Mouse (Mus musculus): ENCODE data around the gene Fam208a. TPM values are rescaled to one million over a fixed set of nuclear protein-coding genes. Genes with fewer than 3 reads are reported as not detected.
A peak's percentile ranks its signal among the peaks of the same experiment; 100 is the strongest.

Gene Fam208a
- 13.7 and 14.6 TPM in 2 replicates for polyA plus RNA-seq (2014; fragmentation: Nextera tagmentation; extraction: Ambion mirVana)

DNA sequence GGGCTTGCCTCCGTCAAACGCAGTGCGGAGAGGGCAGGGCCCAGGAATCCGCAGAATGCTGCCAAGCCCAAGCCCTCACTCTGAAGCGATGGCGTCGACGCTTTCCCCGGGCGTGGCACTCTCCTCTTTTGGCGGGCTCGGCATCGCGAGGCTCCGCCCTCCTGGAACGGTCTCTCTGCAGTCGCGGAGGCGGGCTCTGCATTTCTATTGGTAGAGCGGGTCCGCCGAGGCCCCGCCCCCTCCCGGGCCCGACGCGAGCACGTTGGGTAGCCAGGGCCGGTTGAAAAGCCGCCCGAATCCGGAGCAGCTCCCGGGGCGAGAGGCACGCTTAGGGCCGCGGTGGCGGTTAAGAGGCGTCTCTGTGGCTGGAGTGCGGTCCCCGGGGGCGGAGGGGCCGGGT lies at the start of gene Fam208a:
Gene Fam208a (plus strand): TSS at position 262 of the 400 bp plus-strand sequence.
- WGBS: under 1% methylated on average over 43 of the region's 43 CpGs
- peak; percentile 95 for DNase-seq
- Histone ChIP-seq H3K9ac (peak within 1 kb of the TSS; percentile 91), H3K4me2 (peak within 1 kb of the TSS; percentile 91), H3K36me3 (ENCODE audit: insufficient read depth) (peaks cover 15% of the 10 kb centered on the region; the same call in 1 of the 2 replicates), H3K4me1 (ENCODE audit: insufficient read depth) (no peaks in the 10 kb centered on the region), H3K4me3 (ENCODE audit: low read depth, low read length) (peak within 1 kb of the TSS; percentile 69), H3K9me3 (ENCODE audit: low read depth, low read length) (peaks cover 20% of the 10 kb centered on the region), H3K27me3 (ENCODE audit: insufficient read depth, low read length) (no peaks in the 10 kb centered on the region), H3K27ac (ENCODE audit: low read depth) (peak within 1 kb of the TSS; percentile 100)
- ATAC-seq (ENCODE audit: insufficient read depth): peak; percentile 96
- TF ChIP-seq CTCF (IDR thresholded peaks at IDR 0.05; ENCODE audit: low read depth): no peak

DNA sequence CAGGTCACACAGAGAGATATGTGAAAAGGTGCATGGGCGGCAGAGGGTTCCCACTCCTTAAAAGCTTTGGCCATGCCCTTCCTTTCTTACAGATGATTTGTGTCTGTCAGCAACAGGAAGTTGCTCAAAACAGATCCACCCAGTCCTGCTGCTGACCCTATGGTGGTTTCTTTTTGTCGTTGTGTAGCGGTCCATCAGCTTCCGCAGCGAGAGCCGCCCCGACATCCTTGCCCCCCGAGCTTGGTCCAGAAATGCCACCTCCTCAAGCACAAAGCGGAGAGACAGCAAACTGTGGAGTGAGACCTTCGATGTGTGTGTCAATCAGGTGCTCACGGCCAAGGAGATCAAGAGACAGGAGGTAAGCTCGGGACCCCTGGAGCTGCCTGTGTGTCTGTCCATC lies 49.2 kb upstream of the Fam208a start:
- no peak for TF ChIP-seq CTCF (IDR thresholded peaks at IDR 0.05; ENCODE audit: low read depth)
- Histone ChIP-seq H3K4me2 (no peak overlapping the region), H3K9ac (no peak overlapping the region), H3K4me3 (ENCODE audit: low read depth, low read length) (no peak overlapping the region), H3K36me3 (ENCODE audit: insufficient read depth) (no peaks in the 10 kb centered on the region), H3K27ac (ENCODE audit: low read depth) (no peak overlapping the region), H3K9me3 (ENCODE audit: low read depth, low read length) (no peaks in the 10 kb centered on the region), H3K27me3 (ENCODE audit: insufficient read depth, low read length) (no peaks in the 10 kb centered on the region), H3K4me1 (ENCODE audit: insufficient read depth) (no peaks in the 10 kb centered on the region)
- ATAC-seq (ENCODE audit: insufficient read depth) (no peak), DNase-seq (no peak)
- WGBS: 76% methylated on average over 12 of the region's 12 CpGs

DNA sequence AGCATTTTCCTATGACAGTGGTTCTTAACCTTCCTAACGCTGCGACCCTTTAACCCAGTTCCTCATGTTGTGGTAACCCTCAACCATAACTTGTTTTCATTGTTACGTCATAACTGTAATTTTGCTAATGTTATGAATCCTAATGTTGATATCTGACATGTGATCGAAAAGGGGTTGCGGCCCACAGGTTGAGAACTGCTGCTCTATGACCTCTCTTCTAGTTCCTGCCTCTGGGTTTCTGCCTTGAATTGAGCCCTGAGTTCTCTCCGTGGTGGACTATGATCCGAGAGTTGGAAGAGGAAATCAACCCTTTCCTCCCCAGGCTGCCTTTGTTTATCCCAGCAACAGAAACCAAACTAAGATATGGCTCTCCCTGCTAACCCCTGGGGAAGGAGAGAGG lies 47.2 kb upstream of the Fam208a start:
- DNase-seq: no peak
- Histone ChIP-seq H3K27me3 (ENCODE audit: insufficient read depth, low read length) (no peaks in the 10 kb centered on the region), H3K9ac (no peak overlapping the region), H3K36me3 (ENCODE audit: insufficient read depth) (no peaks in the 10 kb centered on the region), H3K4me2 (no peak overlapping the region), H3K4me1 (ENCODE audit: insufficient read depth) (no peaks in the 10 kb centered on the region), H3K27ac (ENCODE audit: low read depth) (no peak overlapping the region), H3K4me3 (ENCODE audit: low read depth, low read length) (no peak overlapping the region), H3K9me3 (ENCODE audit: low read depth, low read length) (no peaks in the 10 kb centered on the region)
- WGBS: 67% methylated on average over 7 of the region's 7 CpGs
- no peak for TF ChIP-seq CTCF (IDR thresholded peaks at IDR 0.05; ENCODE audit: low read depth)
- no peak for ATAC-seq (ENCODE audit: insufficient read depth)

DNA sequence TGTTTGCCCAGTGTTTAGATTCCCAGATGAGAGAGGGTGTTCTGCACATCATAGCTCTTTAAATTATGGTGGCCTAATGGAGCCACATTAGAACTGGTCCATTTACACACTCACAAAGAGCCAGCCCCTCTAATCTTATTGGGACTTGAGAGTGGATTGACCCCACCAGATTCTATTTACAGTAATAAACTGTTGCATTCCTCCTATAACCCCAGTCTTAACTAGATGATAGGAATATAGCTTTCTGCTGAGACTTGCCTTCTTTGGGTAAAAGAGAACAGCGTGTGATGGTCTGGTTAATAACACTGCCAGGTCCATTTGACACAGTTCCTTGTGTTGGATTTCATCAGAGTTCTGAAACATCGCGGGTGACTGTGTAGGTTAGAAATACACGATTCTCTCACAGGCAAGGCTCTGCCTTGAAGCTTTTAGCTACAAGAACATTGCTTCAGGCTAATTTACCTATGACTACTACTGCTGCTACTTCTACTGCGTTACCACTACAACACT lies 45.3 kb upstream of the Fam208a start:
- H3K4me2 ChIP-seq: no peak overlapping the region
- no peak overlapping the region for H3K4me3 ChIP-seq (ENCODE audit: low read depth, low read length)
- no peak for DNase-seq
- no peaks in the 10 kb centered on the region for H3K9me3 ChIP-seq (ENCODE audit: low read depth, low read length)
- no peaks in the 10 kb centered on the region for H3K27me3 ChIP-seq (ENCODE audit: insufficient read depth, low read length)
- no peak overlapping the region for H3K27ac ChIP-seq (ENCODE audit: low read depth)
- no peak for ATAC-seq (ENCODE audit: insufficient read depth)
- WGBS: 88% methylated on average over 5 of the region's 5 CpGs
- TF ChIP-seq CTCF (IDR thresholded peaks at IDR 0.05; ENCODE audit: low read depth): no peak
- H3K9ac ChIP-seq: no peak overlapping the region
- no peaks in the 10 kb centered on the region for H3K36me3 ChIP-seq (ENCODE audit: insufficient read depth)
- H3K4me1 ChIP-seq (ENCODE audit: insufficient read depth): no peaks in the 10 kb centered on the region

DNA sequence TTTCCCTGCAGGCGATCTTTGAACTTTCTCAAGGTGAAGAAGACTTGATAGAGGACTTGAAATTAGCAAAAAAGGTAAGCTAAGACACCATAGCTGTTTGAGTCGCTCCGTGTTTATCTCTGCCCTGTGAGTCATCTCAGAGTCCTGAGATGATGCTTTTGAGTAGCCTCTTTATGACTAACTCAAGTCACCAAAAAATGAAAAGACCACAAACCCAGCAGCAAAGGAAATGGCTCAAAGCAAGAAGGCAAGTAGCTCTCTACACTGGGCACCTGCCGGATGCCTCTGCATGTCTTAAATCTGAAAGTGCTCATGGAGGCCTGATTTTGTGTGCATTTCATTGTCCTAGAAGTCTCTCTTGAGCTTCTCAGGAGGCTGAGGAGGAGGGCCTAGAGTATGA lies 44.5 kb upstream of the Fam208a start:
- ATAC-seq (ENCODE audit: insufficient read depth): no peak
- Histone ChIP-seq H3K36me3 (ENCODE audit: insufficient read depth) (no peaks in the 10 kb centered on the region), H3K9ac (no peak overlapping the region), H3K4me1 (ENCODE audit: insufficient read depth) (no peaks in the 10 kb centered on the region), H3K27ac (ENCODE audit: low read depth) (no peak overlapping the region), H3K4me3 (ENCODE audit: low read depth, low read length) (no peak overlapping the region), H3K27me3 (ENCODE audit: insufficient read depth, low read length) (no peaks in the 10 kb centered on the region), H3K4me2 (no peak overlapping the region), H3K9me3 (ENCODE audit: low read depth, low read length) (no peaks in the 10 kb centered on the region)
- no peak for TF ChIP-seq CTCF (IDR thresholded peaks at IDR 0.05; ENCODE audit: low read depth)
- no peak for DNase-seq
- 91% methylated on average over 4 of the region's 4 CpGs for WGBS

DNA sequence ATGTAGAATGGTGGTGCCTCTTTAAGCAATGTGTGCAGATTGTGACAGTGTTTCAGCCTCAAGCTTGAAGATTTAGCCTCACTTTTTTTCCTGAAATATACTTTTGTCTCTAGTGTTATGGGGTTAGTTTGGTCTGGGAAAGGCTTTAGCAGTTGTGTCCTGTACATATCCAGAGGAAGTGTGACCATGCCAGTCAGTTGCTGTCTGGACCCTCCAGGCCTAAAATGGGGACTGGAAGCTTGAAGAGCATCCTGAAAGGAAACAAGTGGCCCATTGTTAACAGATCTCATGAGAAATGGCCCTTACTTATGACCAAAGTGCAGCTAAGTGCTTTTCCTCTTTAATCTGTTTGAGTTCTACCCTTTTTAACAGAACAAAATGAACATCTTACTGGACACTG lies 40.0 kb upstream of the Fam208a start:
- TF ChIP-seq CTCF (IDR thresholded peaks at IDR 0.05; ENCODE audit: low read depth): no peak
- H3K4me2 ChIP-seq: no peak overlapping the region

DNA sequence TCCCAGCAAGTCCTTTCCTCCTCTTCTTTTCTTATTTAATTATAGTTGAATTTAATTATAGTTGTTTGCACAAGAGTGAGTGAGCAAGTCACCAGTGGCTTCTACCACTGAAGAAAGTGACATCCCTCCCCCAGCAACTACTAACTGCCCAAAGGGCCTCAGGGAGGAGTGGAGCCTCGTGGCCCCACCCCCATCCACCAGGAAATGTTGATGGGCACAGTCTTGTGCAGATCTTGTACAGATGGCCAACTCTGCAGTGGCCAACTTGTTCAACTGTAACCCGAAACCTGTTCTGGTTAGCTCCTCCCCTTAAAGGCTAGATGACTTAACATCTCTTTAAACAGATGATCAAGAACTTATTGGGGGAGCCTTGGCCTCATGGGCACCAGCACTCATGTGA lies 38.9 kb upstream of the Fam208a start:
- Histone ChIP-seq H3K4me3 (ENCODE audit: low read depth, low read length) (no peak overlapping the region), H3K9me3 (ENCODE audit: low read depth, low read length) (no peaks in the 10 kb centered on the region), H3K36me3 (ENCODE audit: insufficient read depth) (no peaks in the 10 kb centered on the region), H3K4me1 (ENCODE audit: insufficient read depth) (no peaks in the 10 kb centered on the region), H3K27me3 (ENCODE audit: insufficient read depth, low read length) (no peaks in the 10 kb centered on the region), H3K4me2 (no peak overlapping the region), H3K9ac (no peak overlapping the region), H3K27ac (ENCODE audit: low read depth) (no peak overlapping the region)
- TF ChIP-seq CTCF (IDR thresholded peaks at IDR 0.05; ENCODE audit: low read depth): no peak
- DNase-seq: no peak
- WGBS: 76% methylated on average over 2 of the region's 2 CpGs
- no peak for ATAC-seq (ENCODE audit: insufficient read depth)

More for the DNA sequence above, 40.0 kb upstream of the Fam208a start:
- Histone ChIP-seq H3K36me3 (ENCODE audit: insufficient read depth) (no peaks in the 10 kb centered on the region), H3K9ac (no peak overlapping the region), H3K27me3 (ENCODE audit: insufficient read depth, low read length) (no peaks in the 10 kb centered on the region), H3K27ac (ENCODE audit: low read depth) (no peak overlapping the region), H3K4me3 (ENCODE audit: low read depth, low read length) (no peak overlapping the region), H3K9me3 (ENCODE audit: low read depth, low read length) (no peaks in the 10 kb centered on the region), H3K4me1 (ENCODE audit: insufficient read depth) (no peaks in the 10 kb centered on the region)
- DNase-seq (no peak), ATAC-seq (ENCODE audit: insufficient read depth) (no peak)

DNA sequence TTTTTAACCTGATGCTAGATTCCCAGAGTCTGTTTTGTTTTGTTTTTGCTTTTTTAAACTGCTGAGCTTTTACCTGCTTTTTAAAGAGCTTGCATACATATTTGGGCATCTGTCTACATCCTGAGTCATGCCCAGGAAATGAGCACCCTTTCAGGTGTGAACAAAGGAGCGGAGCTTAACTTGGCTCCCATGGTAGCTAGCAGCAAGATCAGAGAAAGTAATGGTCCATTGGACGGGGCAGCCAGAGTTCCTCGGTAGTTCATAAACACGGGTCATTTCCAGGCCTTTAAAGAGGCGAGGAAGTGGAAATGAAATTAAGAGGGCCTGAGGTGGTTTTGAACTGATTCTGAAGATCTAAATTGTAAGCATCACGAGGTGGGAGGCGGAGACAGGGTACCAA lies 38.0 kb upstream of the Fam208a start:
- no peak for ATAC-seq (ENCODE audit: insufficient read depth)
- WGBS: 68% methylated on average over 7 of the region's 7 CpGs

More for the DNA sequence above, 38.0 kb upstream of the Fam208a start:
- Histone ChIP-seq H3K4me3 (ENCODE audit: low read depth, low read length) (no peak overlapping the region), H3K4me1 (ENCODE audit: insufficient read depth) (no peaks in the 10 kb centered on the region), H3K27ac (ENCODE audit: low read depth) (no peak overlapping the region), H3K9me3 (ENCODE audit: low read depth, low read length) (no peaks in the 10 kb centered on the region), H3K4me2 (no peak overlapping the region), H3K9ac (no peak overlapping the region), H3K36me3 (ENCODE audit: insufficient read depth) (no peaks in the 10 kb centered on the region), H3K27me3 (ENCODE audit: insufficient read depth, low read length) (no peaks in the 10 kb centered on the region)
- no peak for TF ChIP-seq CTCF (IDR thresholded peaks at IDR 0.05; ENCODE audit: low read depth)
- no peak for DNase-seq

Measured in lung, embryonic 14.5 days (tissue).